16 mouse cellular contexts compared by ENCODE assay signal in the genomic region with DNA sequence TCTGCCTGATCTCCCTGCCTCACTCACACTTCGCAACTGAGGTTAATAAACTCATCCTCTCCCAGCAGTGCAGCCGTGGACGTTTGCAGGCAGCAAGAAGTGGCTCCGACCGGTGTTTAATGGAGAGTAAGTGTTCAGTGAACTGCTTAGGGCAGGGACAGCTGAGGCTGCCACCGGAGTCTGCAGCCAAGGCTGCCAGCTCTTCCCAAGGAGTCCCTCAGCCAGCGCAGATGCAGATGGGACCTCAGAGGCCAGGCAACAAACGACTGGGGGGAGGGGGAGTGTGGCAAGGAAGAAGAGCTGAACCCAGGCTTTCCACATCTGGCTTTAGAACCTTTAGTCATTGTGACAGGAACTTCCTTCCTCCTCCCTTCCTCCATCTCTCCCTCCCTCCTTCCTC. TPM values are rescaled to one million over a fixed set of nuclear protein-coding genes. Genes with fewer than 3 reads are reported as not detected.
DNase-seq lines count a peak whose midpoint lies in the region; ATAC-seq and TF ChIP-seq lines count a peak whose summit lies in the region.
"Had no signal": no experiment of that assay in that cellular context is flagged by ENCODE, and none has a peak within 500 bp of the region (broad histone marks: within the 10 kb centered on the region; RNA-seq: fewer than 3 reads in every experiment).

No protein-coding gene starts in this region.

- no peak overlapping the region for H3K4me3 ChIP-seq in hindbrain, embryonic 13.5 days
- H3K4me3 ChIP-seq in hindbrain, postnatal 0 days (ENCODE audit: low read length) = no peak overlapping the region
- H3K4me3 ChIP-seq in midbrain, embryonic 13.5 days (replicated peaks) = no peak overlapping the region
- H3K4me3 ChIP-seq in midbrain, embryonic 15.5 days = no peak overlapping the region
- H3K4me3 ChIP-seq in limb, embryonic 10.5 days = peak overlapping the region; percentile 7; the same call in 1 of the 2 replicates
- no peak overlapping the region for H3K4me3 ChIP-seq in neural tube, embryonic 13.5 days

- H3K27ac ChIP-seq in hindbrain, embryonic 13.5 days = no peak overlapping the region
- H3K27ac ChIP-seq in hindbrain, postnatal 0 days = no peak overlapping the region
- H3K27ac ChIP-seq in midbrain, embryonic 13.5 days = no peak overlapping the region
- H3K27ac ChIP-seq in midbrain, embryonic 15.5 days = no peak overlapping the region
- H3K27ac ChIP-seq in limb, embryonic 10.5 days = no peak overlapping the region
- H3K27ac ChIP-seq in neural tube, embryonic 13.5 days (replicated peaks) = no peak overlapping the region
- H3K27ac ChIP-seq: stomach, postnatal 0 days had no signal

- H3K4me1 ChIP-seq in hindbrain, embryonic 13.5 days (replicated peaks) = peaks cover 6% of the 10 kb centered on the region
- H3K4me1 ChIP-seq in hindbrain, postnatal 0 days (ENCODE audit: insufficient read depth, low read length) = 0 out of 2 replicates have a peak, but pooled peaks cover 3% of the 10 kb centered on the region
- H3K4me1 ChIP-seq in midbrain, embryonic 13.5 days (replicated peaks) = peaks cover 5% of the 10 kb centered on the region
- H3K4me1 ChIP-seq in midbrain, embryonic 15.5 days = no peaks in the 10 kb centered on the region
- peaks cover 9% of the 10 kb centered on the region for H3K4me1 ChIP-seq in limb, embryonic 10.5 days
- peaks cover 7% of the 10 kb centered on the region for H3K4me1 ChIP-seq in neural tube, embryonic 13.5 days (replicated peaks)

- H3K27me3 ChIP-seq in hindbrain, embryonic 13.5 days = no peaks in the 10 kb centered on the region
- H3K27me3 ChIP-seq in hindbrain, postnatal 0 days (ENCODE audit: insufficient read depth, low read length) = no peaks in the 10 kb centered on the region
- H3K27me3 ChIP-seq in midbrain, embryonic 13.5 days = no peaks in the 10 kb centered on the region
- no peaks in the 10 kb centered on the region for H3K27me3 ChIP-seq in midbrain, embryonic 15.5 days (replicated peaks)
- H3K27me3 ChIP-seq in limb, embryonic 10.5 days (ENCODE audit: low read depth, poor library complexity, severe bottlenecking) = no peaks in the 10 kb centered on the region
- no peaks in the 10 kb centered on the region for H3K27me3 ChIP-seq in neural tube, embryonic 13.5 days

- peak overlapping the region; percentile 55; the same call in 1 of the 2 replicates for H3K9ac ChIP-seq in hindbrain, embryonic 13.5 days
- no peak overlapping the region for H3K9ac ChIP-seq in hindbrain, postnatal 0 days (replicated peaks; ENCODE audit: low read length)
- H3K9ac ChIP-seq in midbrain, embryonic 13.5 days (replicated peaks) = no peak overlapping the region; the same call in 1 of the 2 replicates
- no peak overlapping the region for H3K9ac ChIP-seq in midbrain, embryonic 15.5 days
- H3K9ac ChIP-seq in neural tube, embryonic 13.5 days = 0 out of 2 replicates have a peak overlapping the region, but pooled peaks have one; percentile 3
- H3K9ac ChIP-seq: liver, postnatal 0 days had no signal

- 23% methylated on average over 8 of the region's 8 CpGs for WGBS in hindbrain, embryonic 13.5 days
- 10% methylated on average over 8 of the region's 8 CpGs for WGBS in hindbrain, postnatal 0 days
- WGBS in midbrain, embryonic 13.5 days = 22% methylated on average over 8 of the region's 8 CpGs
- WGBS in midbrain, embryonic 15.5 days = 23% methylated on average over 8 of the region's 8 CpGs
- 16% methylated on average over 8 of the region's 8 CpGs for WGBS in limb, embryonic 10.5 days
- 13% methylated on average over 8 of the region's 8 CpGs for WGBS in neural tube, embryonic 13.5 days

- 0 out of 2 replicates have a peak, but pooled peaks have one; percentile 28 for ATAC-seq in hindbrain, embryonic 13.5 days (ENCODE audit: low FRiP score)
- ATAC-seq in hindbrain, postnatal 0 days = no peak
- 0 out of 2 replicates have a peak, but pooled peaks have one; percentile 24 for ATAC-seq in midbrain, embryonic 13.5 days
- no peak for ATAC-seq in midbrain, embryonic 15.5 days (replicated peaks)
- ATAC-seq in neural tube, embryonic 13.5 days (ENCODE audit: low read depth) = no peak
- ATAC-seq: forebrain, embryonic 14.5 days; liver, postnatal 0 days had no signal

- peaks cover 4% of the 10 kb centered on the region; the same call in 1 of the 2 replicates for H3K9me3 ChIP-seq in hindbrain, embryonic 13.5 days
- H3K9me3 ChIP-seq in hindbrain, postnatal 0 days (ENCODE audit: low read length) = no peaks in the 10 kb centered on the region
- peaks cover 8% of the 10 kb centered on the region; the same call in 1 of the 2 replicates for H3K9me3 ChIP-seq in midbrain, embryonic 13.5 days
- H3K9me3 ChIP-seq in midbrain, embryonic 15.5 days = no peaks in the 10 kb centered on the region
- H3K9me3 ChIP-seq in limb, embryonic 10.5 days (replicated peaks) = peaks cover 4% of the 10 kb centered on the region; the same call in 1 of the 2 replicates
- H3K9me3 ChIP-seq in neural tube, embryonic 13.5 days = 0 out of 2 replicates have a peak, but pooled peaks cover 7% of the 10 kb centered on the region

- no peaks in the 10 kb centered on the region for H3K36me3 ChIP-seq in hindbrain, embryonic 13.5 days
- no peaks in the 10 kb centered on the region for H3K36me3 ChIP-seq in hindbrain, postnatal 0 days (ENCODE audit: insufficient read depth, low read length)
- no peaks in the 10 kb centered on the region for H3K36me3 ChIP-seq in midbrain, embryonic 13.5 days
- H3K36me3 ChIP-seq in midbrain, embryonic 15.5 days (replicated peaks) = no peaks in the 10 kb centered on the region
- H3K36me3 ChIP-seq in limb, embryonic 10.5 days = no peaks in the 10 kb centered on the region
- no peaks in the 10 kb centered on the region for H3K36me3 ChIP-seq in neural tube, embryonic 13.5 days

- TF ChIP-seq CTCF in hindbrain, postnatal 0 days (IDR thresholded peaks at IDR 0.05; ENCODE audit: low read depth) = no peak

- no peak for DNase-seq in hindbrain, postnatal 0 days (ENCODE audit: low spot score)
- DNase-seq in limb, embryonic 10.5 days (ENCODE audit: low spot score) = peak; percentile 29
- no peak for DNase-seq in spleen, adult 12 weeks (ENCODE audit: low spot score)
- DNase-seq: adrenal gland, postnatal 25 days; cerebellum, adult 2 months; kidney, adult 2 months; kidney, postnatal 36 days; liver; liver, postnatal 0 days; thymus, postnatal 14 days had no signal

- H3K4me2 ChIP-seq in hindbrain, embryonic 13.5 days = peak overlapping the region; percentile 17; the same call in 1 of the 2 replicates
- H3K4me2 ChIP-seq in hindbrain, postnatal 0 days (ENCODE audit: low read depth, low read length) = no peak overlapping the region
- 0 out of 2 replicates have a peak overlapping the region, but pooled peaks have one; percentile 17 for H3K4me2 ChIP-seq in midbrain, embryonic 13.5 days (replicated peaks)
- H3K4me2 ChIP-seq in midbrain, embryonic 15.5 days = no peak overlapping the region
- peak overlapping the region; percentile 13; the same call in 1 of the 2 replicates for H3K4me2 ChIP-seq in neural tube, embryonic 13.5 days

RNA-seq across cellular contexts. Expression of gene Adgrl1, which starts 47.6 kb away (rescaled TPM):
- 47.9 and 49.3 TPM in 2 replicates for polyA plus RNA-seq in hindbrain, embryonic 13.5 days (2015; fragmentation: Nextera tagmentation; extraction: Ambion mirVana)
- total RNA-seq in hindbrain, postnatal 0 days (2014; rRNA removed) = 393 and 469 TPM in 2 replicates
- 54.2 and 54.6 TPM in 2 replicates for polyA plus RNA-seq in hindbrain, postnatal 0 days (2015; fragmentation: Nextera tagmentation; extraction: Ambion mirVana)
- 45.1 and 46.1 TPM in 2 replicates for polyA plus RNA-seq in midbrain, embryonic 13.5 days (2015; fragmentation: Nextera tagmentation; extraction: Ambion mirVana)
- polyA plus RNA-seq in midbrain, embryonic 15.5 days (2015; fragmentation: Nextera tagmentation; extraction: Ambion mirVana) = 67.2 and 68.0 TPM in 2 replicates
- 12.3 and 16.2 TPM in 2 replicates for polyA plus RNA-seq in limb, embryonic 10.5 days (2016; fragmentation: Nextera tagmentation; extraction: Ambion mirVana)
- 40.0 and 40.1 TPM in 2 replicates for polyA plus RNA-seq in neural tube, embryonic 13.5 days (2015; fragmentation: Nextera tagmentation; extraction: Ambion mirVana)

Comparison
In these comparisons a context has a peak if more than half of its experiments do, and no peak if none do; other contexts are left out.
1. ATAC-seq: peak in hindbrain, embryonic 13.5 days (single experiment) and midbrain, embryonic 13.5 days (single experiment); none in hindbrain, postnatal 0 days (single experiment), midbrain, embryonic 15.5 days (single experiment) and neural tube, embryonic 13.5 days (single experiment).
2. H3K4me2 ChIP-seq: peak in hindbrain, embryonic 13.5 days (single experiment), midbrain, embryonic 13.5 days (single experiment) and neural tube, embryonic 13.5 days (single experiment); none in hindbrain, postnatal 0 days (single experiment) and midbrain, embryonic 15.5 days (single experiment).
3. H3K9ac ChIP-seq: peak in hindbrain, embryonic 13.5 days (single experiment) and neural tube, embryonic 13.5 days (single experiment); none in hindbrain, postnatal 0 days (single experiment), midbrain, embryonic 13.5 days (single experiment) and midbrain, embryonic 15.5 days (single experiment).